Mouse (Mus musculus) ovary, adult 2 months (tissue): Measurements from ENCODE around the gene Vmn1r196. TPM values are rescaled to one million over a fixed set of nuclear protein-coding genes. Genes with fewer than 3 reads are reported as not detected.

Source experiments
- polyA plus RNA-seq: library from polyadenylated mRNA; depleted of rRNA; stranded (reverse); fragments of >200 nt; gene quantifications from 2 replicates; pipeline ENCODE4 v1.2.3, GENCODE M21; 2012; rRNA removed

Gene Vmn1r196
- not detected in 2 replicates for polyA plus RNA-seq

GRCm38 (mm10) chr13:22289620-22290019 lies at the start of gene Vmn1r196:
Gene Vmn1r196 (plus strand): TSS chr13:22289920.

GRCm38 (mm10) chr13:22243915-22244314 lies 45.8 kb upstream of the Vmn1r196 start, which contains the start of gene Vmn1r194:
Gene Vmn1r194 (plus strand): TSS chr13:22244215.

GRCm38 (mm10) chr13:22270222-22270621 lies 19.5 kb upstream of the Vmn1r196 start, which contains the start of gene Vmn1r195:
Gene Vmn1r195 (plus strand): TSS chr13:22270522.

GRCm38 (mm10) chr13:22324289-22324688 lies 34.6 kb downstream of the Vmn1r196 start, which contains the start of gene Vmn1r197:
Gene Vmn1r197 (plus strand): TSS chr13:22324589.

Other genes starting within 250 kb of the Vmn1r196 start
- gene Hist1h4i, start 248.6 kb upstream of the Vmn1r196 start, polyA plus RNA-seq: 9.8 and 12.4 TPM in 2 replicates
- 15.5 and 16.5 TPM in 2 replicates for gene Hist1h2ag, start 247.0 kb upstream of the Vmn1r196 start, polyA plus RNA-seq
- gene Hist1h2bj, start 246.7 kb upstream of the Vmn1r196 start, polyA plus RNA-seq: 16.9 and 22.8 TPM in 2 replicates
- gene Vmn1r188, start 205.5 kb upstream of the Vmn1r196 start, polyA plus RNA-seq: not detected in 2 replicates
- gene Vmn1r189, start 184.1 kb upstream of the Vmn1r196 start, polyA plus RNA-seq: not detected in 2 replicates
- not detected in 2 replicates for gene Vmn1r191, start 106.0 kb upstream of the Vmn1r196 start, polyA plus RNA-seq
- gene Vmn1r192, start 98.8 kb upstream of the Vmn1r196 start, polyA plus RNA-seq: not detected in 2 replicates
- gene Vmn1r193, start 66.8 kb upstream of the Vmn1r196 start, polyA plus RNA-seq: not detected in 2 replicates
- not detected in 2 replicates for gene Vmn1r194, start 45.7 kb upstream of the Vmn1r196 start, polyA plus RNA-seq
- not detected in 2 replicates for gene Vmn1r195, start 19.4 kb upstream of the Vmn1r196 start, polyA plus RNA-seq
- gene Vmn1r197, start 34.7 kb downstream of the Vmn1r196 start, polyA plus RNA-seq: not detected in 2 replicates
- not detected in 2 replicates for gene Vmn1r198, start 60.4 kb downstream of the Vmn1r196 start, polyA plus RNA-seq
- not detected in 2 replicates for gene Vmn1r199, start 89.9 kb downstream of the Vmn1r196 start, polyA plus RNA-seq
- not detected in 2 replicates for gene Vmn1r200, start 100.5 kb downstream of the Vmn1r196 start, polyA plus RNA-seq
- gene Vmn1r201, start 182.0 kb downstream of the Vmn1r196 start, polyA plus RNA-seq: not detected in 2 replicates
- not detected in 2 replicates for gene Vmn1r202, start 215.5 kb downstream of the Vmn1r196 start, polyA plus RNA-seq
- not detected in 2 replicates for gene Vmn1r203, start 228.2 kb downstream of the Vmn1r196 start, polyA plus RNA-seq